Mouse (Mus musculus) adrenal gland, adult (tissue): ENCODE measurements at regions not wholly inside any gene's neighbourhood (a gene's known extent, or its start where the extent isn't known, plus 50 kb on each side); places are given as distances from the start of the nearest gene placed in this dataset.
"Not testable (repeated sequence)": the region's sequence is repeated elsewhere in the genome, so short reads cannot be mapped to it uniquely, and the experiment has no call there.

Experiments used
- DNase-seq, 2 experiments: peaks; one replicate each; pipeline ENCODE4 v3.0.0; 2022 to 2023; ENCODE audit warnings: low spot score in 1 of 2; ENCODE audit not compliant: inconsistent age in 2 of 2

DNA sequence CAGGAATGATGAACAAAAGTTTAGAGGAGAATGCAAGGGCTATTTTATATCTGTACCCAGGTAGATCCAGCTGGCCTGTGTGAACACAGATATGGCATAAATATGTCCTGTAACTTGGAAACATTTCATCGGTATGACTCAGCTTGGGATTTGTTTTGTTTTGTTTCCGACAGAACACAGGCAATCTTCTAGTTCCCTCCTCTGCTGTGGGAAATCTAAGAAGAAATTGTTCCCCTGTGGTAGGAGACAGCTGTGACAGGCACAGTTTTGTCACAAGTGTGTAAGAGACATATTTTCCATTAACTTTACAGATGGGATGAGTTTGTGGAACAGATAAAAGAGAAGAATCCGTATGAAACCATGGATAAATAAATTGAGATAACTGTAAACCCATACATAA is 687.0 kb downstream of the Tpm3-rs7 start:
- DNase-seq, result no peak

DNA sequence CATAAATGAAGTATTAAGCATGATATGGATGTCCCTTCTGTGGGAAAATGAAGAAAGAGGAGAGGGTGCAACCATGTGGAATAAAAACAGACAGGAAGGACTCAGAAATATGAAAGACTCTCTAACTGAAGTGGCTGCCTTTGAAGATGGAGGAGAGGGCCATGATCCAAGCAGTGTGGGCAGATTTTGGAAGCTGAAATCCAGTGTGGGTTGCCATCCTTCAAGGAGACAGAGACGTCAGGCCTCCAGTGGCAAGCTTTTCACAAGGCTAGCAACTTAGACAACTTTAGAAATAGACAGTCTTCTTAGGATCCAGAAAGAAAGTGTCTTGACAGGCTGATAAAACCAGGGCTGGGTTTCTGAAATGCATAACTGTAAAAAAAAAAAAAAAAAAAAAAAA is 688.0 kb downstream of the Tpm3-rs7 start:
- DNase-seq, result no peak

DNA sequence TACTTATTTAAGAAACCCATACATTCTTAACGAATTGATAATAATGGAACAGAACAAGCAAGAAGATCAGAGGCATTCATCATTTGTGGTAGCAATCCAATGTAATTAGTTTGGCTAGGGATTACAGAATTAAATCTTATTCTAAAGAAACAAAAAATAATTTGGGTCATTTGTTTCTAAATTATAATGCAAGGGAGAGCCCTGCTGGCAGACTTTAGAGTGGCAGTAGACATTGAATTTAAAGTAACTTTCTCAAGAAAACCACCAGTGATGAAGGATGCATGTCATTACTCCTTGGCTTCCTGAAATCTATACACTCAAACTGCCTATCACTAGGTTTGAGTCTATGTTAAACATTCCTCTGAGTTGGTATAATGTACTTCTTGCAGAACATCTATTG is 722.7 kb downstream of the Tpm3-rs7 start:
- no peak for DNase-seq

DNA sequence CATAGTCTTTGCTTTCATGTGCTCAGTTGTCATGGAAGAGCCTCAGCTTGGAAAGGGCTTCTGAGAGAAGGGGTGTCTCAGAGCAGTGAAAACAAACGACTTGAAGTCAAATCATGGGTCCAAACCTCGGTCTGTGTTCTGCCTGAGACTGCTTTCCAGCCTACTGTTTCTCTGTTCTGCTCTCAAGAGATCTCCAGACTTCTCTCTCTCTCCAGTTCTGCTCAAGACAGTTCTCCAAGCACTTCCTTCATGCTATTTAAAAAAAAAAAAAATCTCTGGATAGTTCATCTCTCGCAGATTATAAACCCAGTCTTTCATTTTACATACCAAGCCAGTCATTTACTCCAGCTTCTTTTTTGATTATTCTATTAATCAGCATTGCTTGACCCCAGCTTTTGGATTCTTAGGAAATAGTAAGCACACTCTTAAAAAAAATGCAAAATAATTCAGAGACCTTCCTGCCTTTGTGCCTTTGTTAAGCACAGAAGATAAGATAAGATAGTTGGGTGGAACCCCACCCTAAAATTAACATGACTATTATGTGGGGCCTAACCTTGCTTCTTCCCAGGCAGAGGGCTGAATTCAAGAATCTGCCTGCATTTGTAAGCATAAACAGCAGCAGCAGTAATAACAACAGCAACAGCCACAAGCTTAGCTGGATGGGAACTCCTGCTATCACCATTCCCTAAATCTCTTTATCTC is 724.4 kb downstream of the Tpm3-rs7 start:
- no peak for DNase-seq

- no peak for DNase-seq
Measured at GRCm38 (mm10) chr14:114053558-114054235, 739.3 kb downstream of the Tpm3-rs7 start.

GRCm38 (mm10) chr14:114061347-114061746 is 746.9 kb downstream of the Tpm3-rs7 start:
- no peak for DNase-seq

DNA sequence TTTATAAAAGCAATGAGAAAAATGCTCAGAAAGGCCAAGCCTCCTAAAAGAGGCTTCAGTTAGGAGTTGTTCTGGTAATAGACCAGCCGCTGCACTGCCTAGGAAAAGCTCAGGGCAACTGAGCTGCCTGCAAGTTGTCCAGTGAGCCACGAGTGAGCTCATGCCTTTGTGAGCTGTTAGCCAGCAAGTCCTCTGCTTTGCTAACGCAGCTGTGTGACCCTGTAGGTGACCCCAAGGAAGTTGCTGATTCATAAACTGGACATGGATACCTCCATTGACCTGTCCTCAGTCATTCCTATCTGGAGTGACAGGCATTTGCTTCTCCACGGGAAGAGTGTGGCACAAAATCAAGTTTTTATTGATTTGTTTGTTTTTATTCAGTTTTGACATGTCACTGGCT is 748.2 kb downstream of the Tpm3-rs7 start:
- DNase-seq, result no peak

DNA sequence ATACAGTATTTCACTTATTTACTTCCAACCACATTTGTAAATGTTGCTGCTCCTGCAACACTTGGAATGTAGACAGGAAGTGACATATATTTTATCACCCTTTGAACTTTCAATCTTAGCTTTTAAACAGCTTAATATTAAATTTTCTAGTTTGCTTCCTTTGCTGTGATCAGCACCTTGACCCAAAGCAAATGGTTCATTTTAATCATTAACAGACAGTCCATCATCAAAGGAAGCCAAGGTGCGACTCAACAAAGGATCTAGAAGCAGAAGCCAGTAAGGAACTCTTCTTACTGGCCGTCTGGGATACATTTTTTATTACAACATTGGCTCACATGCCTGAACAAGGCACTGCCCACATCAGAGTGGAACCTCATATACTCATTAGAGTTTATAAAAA is 758.8 kb downstream of the Tpm3-rs7 start:
- no peak for DNase-seq

DNA sequence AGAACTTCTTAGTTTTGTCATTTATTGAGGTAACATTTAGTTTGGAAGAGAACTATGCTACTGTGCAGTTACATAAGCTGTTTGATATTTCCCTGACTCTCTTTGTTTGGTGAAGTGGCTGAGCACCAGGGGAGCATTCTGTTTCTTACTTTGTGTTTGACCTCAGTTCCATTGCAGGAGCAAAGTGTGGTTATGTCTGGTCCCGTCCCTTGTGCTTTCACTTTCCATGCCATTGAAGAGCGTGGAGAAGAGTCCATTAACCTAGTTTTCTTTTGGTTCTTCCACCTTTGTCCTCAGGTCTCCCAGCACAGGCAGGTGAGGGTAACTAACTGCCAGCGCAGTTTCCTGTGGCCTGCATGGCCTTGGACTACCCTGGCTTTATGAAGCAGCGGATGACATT is 759.6 kb downstream of the Tpm3-rs7 start:
- DNase-seq, result no peak

DNA sequence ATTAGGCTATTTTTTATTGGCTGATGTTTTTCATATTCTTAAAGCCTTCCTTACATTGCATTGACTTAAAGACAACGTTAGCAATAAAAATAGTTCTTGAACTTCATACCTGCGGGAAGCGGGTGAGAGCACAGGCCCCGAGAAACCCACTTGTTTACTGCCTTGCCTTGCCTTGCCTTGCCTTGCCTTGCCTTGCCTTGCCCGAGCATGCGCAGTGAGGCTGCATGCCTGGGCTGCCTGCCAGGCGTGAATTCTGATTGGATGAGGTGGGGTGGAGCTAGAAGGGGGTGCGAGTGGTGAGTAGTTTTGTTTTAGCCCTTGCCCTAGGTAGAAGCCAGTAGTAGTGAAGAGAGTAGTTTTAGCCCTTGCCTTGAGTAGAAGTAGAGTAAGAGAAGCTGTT is 792.4 kb downstream of the Tpm3-rs7 start:
- DNase-seq, result no peak

DNA sequence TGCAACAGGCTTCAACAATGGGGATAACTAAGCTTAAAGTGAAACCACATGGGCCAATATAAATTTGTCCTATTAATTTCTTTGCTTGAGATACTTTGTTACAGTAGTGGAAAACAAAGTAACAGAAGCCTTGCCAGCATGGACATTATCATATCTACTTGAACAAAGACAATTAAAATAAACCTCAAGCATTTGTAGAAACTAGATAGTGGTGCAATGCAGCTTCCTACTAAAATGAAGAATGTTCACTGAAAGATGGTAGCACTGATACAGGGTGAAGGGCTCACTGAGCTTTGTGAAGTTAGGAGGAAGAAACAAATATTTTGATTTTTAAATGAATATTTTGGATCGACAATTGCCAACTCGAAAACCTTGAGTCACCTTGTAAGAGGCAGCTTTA is 814.1 kb downstream of the Tpm3-rs7 start:
- DNase-seq, result no peak

DNA sequence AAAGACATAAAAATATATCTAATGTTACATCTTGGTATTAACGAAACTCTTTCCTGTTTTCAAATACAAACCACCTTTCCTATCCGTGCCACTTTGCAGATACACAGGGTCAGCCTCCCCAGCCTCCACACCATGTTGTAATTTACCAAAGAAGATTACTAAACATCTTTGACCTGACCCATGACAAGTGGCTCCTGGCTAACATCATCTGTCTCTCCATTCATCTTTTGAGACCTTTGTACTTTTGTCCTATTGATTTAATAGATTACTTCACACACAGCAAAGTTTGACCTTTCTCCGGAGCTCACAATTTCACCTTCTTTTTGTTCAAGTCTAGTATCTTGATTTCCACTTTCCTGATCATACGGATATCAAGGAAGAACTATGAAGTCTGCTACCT is 851.6 kb downstream of the Tpm3-rs7 start:
- no peak for DNase-seq

- DNase-seq, result no peak
Measured at GRCm38 (mm10) chr14:114215609-114216008, 876.4 kb upstream of the Gpc5 start.

- DNase-seq, result peak in 1 of 2 experiments; percentile 19
Measured at GRCm38 (mm10) chr14:114220868-114221267, 871.1 kb upstream of the Gpc5 start.

- no peak for DNase-seq
Measured at GRCm38 (mm10) chr14:114230711-114231110, 861.3 kb upstream of the Gpc5 start.

- no peak for DNase-seq
Measured at GRCm38 (mm10) chr14:114255037-114255436, 837.0 kb upstream of the Gpc5 start.

DNA sequence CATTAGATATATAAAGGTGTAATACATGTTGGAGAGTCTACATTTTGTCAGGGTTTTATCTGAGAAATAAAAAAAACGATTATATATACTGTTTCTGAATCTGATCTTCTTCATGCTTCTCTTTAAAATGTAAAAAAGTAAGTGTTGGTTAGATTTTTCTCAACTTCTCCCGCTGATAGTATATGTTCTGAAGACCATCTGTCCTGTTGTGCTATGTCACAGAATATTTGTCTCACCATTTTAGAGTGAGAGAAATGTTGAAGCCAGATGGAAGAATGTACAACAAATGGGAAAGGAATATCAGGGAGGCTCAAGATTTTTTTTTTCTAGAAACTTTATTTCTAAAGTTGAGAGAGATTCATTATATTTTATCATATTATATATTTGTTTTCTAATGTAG is 830.4 kb upstream of the Gpc5 start:
- no peak for DNase-seq

DNA sequence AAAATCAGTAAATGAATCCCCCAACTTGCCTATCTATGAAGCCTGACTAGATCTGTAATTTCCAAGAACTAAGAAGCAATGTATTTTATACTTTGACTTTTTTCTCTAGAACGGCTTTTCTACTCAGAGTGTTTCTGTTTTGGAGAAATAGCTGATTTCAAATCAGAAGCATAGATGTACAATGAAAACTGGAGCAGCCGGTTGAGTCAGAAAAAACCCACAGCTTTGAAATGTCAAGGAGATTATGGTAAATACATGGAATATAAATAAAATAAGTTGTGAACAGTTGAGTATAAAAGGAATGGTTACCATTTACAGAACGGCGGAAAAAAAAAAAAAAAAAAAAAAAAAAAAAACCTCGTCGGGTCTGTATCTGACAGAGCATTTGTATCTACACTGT is 791.4 kb upstream of the Gpc5 start:
- no peak for DNase-seq

GRCm38 (mm10) chr14:114307479-114307878 is 784.5 kb upstream of the Gpc5 start:
- no peak for DNase-seq

- DNase-seq, result no peak
Measured at GRCm38 (mm10) chr14:114332662-114333061, 759.4 kb upstream of the Gpc5 start.

- DNase-seq, result no peak
Measured at GRCm38 (mm10) chr14:114349345-114349744, 742.7 kb upstream of the Gpc5 start.

GRCm38 (mm10) chr14:114349816-114350215 is 742.2 kb upstream of the Gpc5 start:
- DNase-seq, result not testable (repeated sequence)

DNA sequence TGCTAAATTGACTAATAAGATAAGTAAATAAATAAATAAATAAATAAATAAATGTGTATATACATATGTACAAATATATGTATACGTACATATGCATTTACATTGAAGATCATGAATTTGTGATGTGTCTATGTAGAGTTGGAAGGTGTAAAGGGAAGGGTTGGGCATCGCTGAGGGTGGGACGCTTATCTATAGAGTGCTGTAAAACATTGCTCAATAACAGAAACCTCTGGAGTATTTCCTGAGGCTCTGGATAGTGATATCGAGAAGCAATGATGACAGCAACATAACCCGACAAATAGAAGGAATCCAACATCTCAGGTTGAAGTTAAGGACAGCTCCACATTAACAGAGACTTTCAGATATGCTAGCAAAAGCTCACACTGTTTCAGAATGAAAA is 739.7 kb upstream of the Gpc5 start:
- no peak for DNase-seq
